Mouse (Mus musculus): ENCODE data around the gene B4galt5.
A peak's percentile ranks its signal among the peaks of the same experiment; 100 is the strongest.

The B4galt5 gene

GRCm38 (mm10) chr2:167358499-167358898, 9.5 kb upstream of the B4galt5 start:
- no peak for DNase-seq (ENCODE audit: extremely low spot score)

- no peak for DNase-seq (ENCODE audit: extremely low spot score)
These were observed 7.9 kb upstream of the B4galt5 start for GRCm38 (mm10) chr2:167356885-167357284.

GRCm38 (mm10) chr2:167354611-167355165, 5.7 kb upstream of the B4galt5 start:
- no peak for DNase-seq (ENCODE audit: extremely low spot score)

GRCm38 (mm10) chr2:167354046-167354445, 5.1 kb upstream of the B4galt5 start:
- DNase-seq (ENCODE audit: extremely low spot score): no peak

- DNase-seq (ENCODE audit: extremely low spot score): no peak
These were observed 3.5 kb upstream of the B4galt5 start for GRCm38 (mm10) chr2:167352496-167352895.

GRCm38 (mm10) chr2:167351371-167351951, 2.5 kb upstream of the B4galt5 start:
- no peak for DNase-seq (ENCODE audit: extremely low spot score)

GRCm38 (mm10) chr2:167350126-167350650, 1.2 kb upstream of the B4galt5 start:
- DNase-seq (ENCODE audit: extremely low spot score): no peak

- DNase-seq (ENCODE audit: extremely low spot score): peak; percentile 99
These were observed 427 bp upstream of the B4galt5 start for GRCm38 (mm10) chr2:167349283-167349936.

- no peak for DNase-seq (ENCODE audit: extremely low spot score)
These were observed 1.0 kb downstream of the B4galt5 start for GRCm38 (mm10) chr2:167347991-167348375.

GRCm38 (mm10) chr2:167347361-167347760, 1.6 kb downstream of the B4galt5 start:
- DNase-seq (ENCODE audit: extremely low spot score): no peak

GRCm38 (mm10) chr2:167345508-167346164, 3.3 kb downstream of the B4galt5 start:
- DNase-seq (ENCODE audit: extremely low spot score): no peak

- DNase-seq (ENCODE audit: extremely low spot score): no peak
These were observed 4.0 kb downstream of the B4galt5 start for GRCm38 (mm10) chr2:167344871-167345507.

- DNase-seq (ENCODE audit: extremely low spot score): no peak
These were observed 5.4 kb downstream of the B4galt5 start for GRCm38 (mm10) chr2:167343369-167344140.

- no peak for DNase-seq (ENCODE audit: extremely low spot score)
These were observed 6.1 kb downstream of the B4galt5 start for GRCm38 (mm10) chr2:167342876-167343275.

- DNase-seq (ENCODE audit: extremely low spot score): no peak
These were observed 11.4 kb downstream of the B4galt5 start for GRCm38 (mm10) chr2:167337580-167337979.

GRCm38 (mm10) chr2:167337214-167337512, 11.8 kb downstream of the B4galt5 start:
- no peak for DNase-seq (ENCODE audit: extremely low spot score)

GRCm38 (mm10) chr2:167336384-167337213, 12.4 kb downstream of the B4galt5 start:
- no peak for DNase-seq (ENCODE audit: extremely low spot score)

- no peak for DNase-seq (ENCODE audit: extremely low spot score)
These were observed 13.9 kb downstream of the B4galt5 start for GRCm38 (mm10) chr2:167335066-167335465.

GRCm38 (mm10) chr2:167334312-167334711, 14.7 kb downstream of the B4galt5 start:
- DNase-seq (ENCODE audit: extremely low spot score): no peak

GRCm38 (mm10) chr2:167333450-167333849, 15.5 kb downstream of the B4galt5 start:
- DNase-seq (ENCODE audit: extremely low spot score): no peak
